Mouse (Mus musculus) liver, embryonic 11.5 days (tissue): ENCODE results near the gene Speer3. TPM values are rescaled to one million over a fixed set of nuclear protein-coding genes. Genes with fewer than 3 reads are reported as not detected.
"Not testable (repeated sequence)": the region's sequence is repeated elsewhere in the genome, so short reads cannot be mapped to it uniquely, and the experiment has no call there.

Experiments used
- ATAC-seq: fragments of 200-750 bp; cut with Nextera tagmentation; replicated peaks from 2 replicates; pipeline ENCODE4 v1.8.0; 2017; ENCODE audit warnings: moderate number of reproducible peaks, mild to moderate bottlenecking, moderate TSS enrichment, moderate library complexity; ENCODE audit not compliant: low FRiP score
- DNase-seq: peaks from one replicate; pipeline ENCODE4 v3.0.0-alpha.2; 2017; ENCODE audit warnings: low spot score
- H3K27ac ChIP-seq: fragments of 300-500 bp; sonication (generic); 2 replicates; pipeline ENCODE4 v1.5.1; 2014; ENCODE audit warnings: mild to moderate bottlenecking, low read depth, low read length, control low read depth
- H3K27me3 ChIP-seq: fragments of 300-500 bp; sonication (generic); replicated peaks from 2 replicates; pipeline ENCODE4 v1.6.1; 2014; ENCODE audit warnings: low read length, mixed read lengths; ENCODE audit not compliant: control insufficient read depth, insufficient read depth
- H3K36me3 ChIP-seq: fragments of 300-500 bp; sonication (generic); 2 replicates; pipeline ENCODE4 v1.6.1; 2014; ENCODE audit warnings: mild to moderate bottlenecking, low read length, moderate library complexity, mixed read lengths; ENCODE audit not compliant: control insufficient read depth, insufficient read depth
- H3K4me1 ChIP-seq: fragments of 300-500 bp; sonication (generic); replicated peaks from 2 replicates; pipeline ENCODE4 v1.6.1; 2014; ENCODE audit warnings: low read length, mixed read lengths; ENCODE audit not compliant: control insufficient read depth, insufficient read depth
- H3K4me2 ChIP-seq: fragments of 300-500 bp; sonication (generic); 2 replicates; pipeline ENCODE4 v1.6.1; 2014; ENCODE audit warnings: mild to moderate bottlenecking, control low read depth, moderate library complexity
- H3K4me3 ChIP-seq: fragments of 300-500 bp; sonication (generic); 2 replicates; pipeline ENCODE4 v1.5.1; 2014; ENCODE audit warnings: low read depth, low read length, control low read depth
- H3K9ac ChIP-seq: fragments of 300-500 bp; sonication (generic); 2 replicates; pipeline ENCODE4 v1.6.1; 2014; ENCODE audit warnings: low read depth, low read length, control low read depth
- H3K9me3 ChIP-seq: fragments of 300-500 bp; sonication (generic); 2 replicates; pipeline ENCODE4 v1.6.1; 2016; ENCODE audit warnings: low read length, inconsistent platforms, mixed read lengths; ENCODE audit not compliant: control insufficient read depth
- WGBS: fragments of 180-500 bp; shearing (Covaris S2); extraction: QIAGEN DNeasy Blood & Tissue Kit; methylation state at CpG from one replicate; pipeline ENCODE4 v1.1.7; 2014; 5-methylcytosine and 5-hydroxymethylcytosine counted together
- polyA plus RNA-seq: library from polyadenylated mRNA; unstranded; fragments of >200 nt; fragmentation: Nextera tagmentation; extraction: Ambion mirVana; gene quantifications from 2 replicates; pipeline ENCODE4 v1.2.1, GENCODE M21; 2014

Gene Speer3
- polyA plus RNA-seq: not detected in 2 replicates

DNA sequence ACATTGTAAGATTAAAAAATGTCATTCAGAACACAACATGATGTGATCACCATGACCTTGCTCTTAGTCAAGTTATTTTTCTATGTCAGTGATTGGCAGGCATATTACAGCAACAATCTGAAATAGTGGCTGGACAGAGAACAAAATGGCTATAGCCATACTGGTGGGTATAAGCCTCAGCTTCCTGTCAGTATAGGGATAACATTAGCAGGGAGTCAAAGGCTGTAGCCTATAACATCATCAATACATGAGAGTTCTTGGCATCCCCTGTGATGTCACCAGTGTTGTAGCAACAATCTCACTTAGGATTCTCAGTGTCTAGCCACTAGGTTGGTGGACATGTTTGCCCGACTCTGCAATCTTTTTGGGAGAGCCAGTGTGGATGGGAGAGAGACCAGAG lies at the start of gene Speer3:
Gene Speer3, plus strand, starts transcription at position 301 of the 400 bp plus-strand sequence.
- Histone ChIP-seq H3K27me3 (no peaks in the 10 kb centered on the region), H3K27ac (no peak within 1 kb of the TSS), H3K36me3 (no peaks in the 10 kb centered on the region), H3K4me3 (no peak within 1 kb of the TSS), H3K4me1 (no peaks in the 10 kb centered on the region), H3K9ac (no peak within 1 kb of the TSS), H3K4me2 (no peak within 1 kb of the TSS), H3K9me3 (no peaks in the 10 kb centered on the region)
- WGBS: 79% methylated on average over 1 of the region's 1 CpGs
- no peak for DNase-seq
- no peak for ATAC-seq

DNA sequence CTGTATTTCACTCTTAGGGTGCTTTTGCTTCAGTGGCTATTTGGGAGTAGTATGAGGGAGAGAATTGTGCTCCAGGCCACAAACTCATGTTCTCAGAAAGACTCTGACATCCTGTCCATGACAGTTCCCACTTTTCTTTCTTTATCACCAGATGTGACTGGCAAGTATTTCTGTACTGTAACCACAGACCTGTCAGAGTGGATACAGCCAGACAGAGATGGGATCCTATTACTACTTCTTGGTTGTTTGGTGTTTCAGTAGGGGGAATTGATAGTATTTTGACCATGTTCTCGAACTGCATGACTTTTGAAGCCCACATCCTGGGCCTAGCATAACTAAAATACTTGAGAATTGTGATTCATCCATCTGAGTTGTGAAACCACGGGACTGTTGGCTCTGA lies 19.1 kb downstream of the Speer3 start:
- not testable (repeated sequence) for ATAC-seq, H3K4me3 ChIP-seq, H3K9ac ChIP-seq, DNase-seq, H3K9me3 ChIP-seq, H3K36me3 ChIP-seq, H3K4me1 ChIP-seq, H3K4me2 ChIP-seq, H3K27ac ChIP-seq, H3K27me3 ChIP-seq
- 39% methylated on average over 2 of the region's 2 CpGs for WGBS

- Histone ChIP-seq H3K9ac (no peak overlapping the region), H3K4me1 (no peaks in the 10 kb centered on the region), H3K4me2 (no peak overlapping the region), H3K9me3 (no peaks in the 10 kb centered on the region), H3K27me3 (no peaks in the 10 kb centered on the region), H3K27ac (no peak overlapping the region), H3K36me3 (no peaks in the 10 kb centered on the region), H3K4me3 (no peak overlapping the region)
- no peak for ATAC-seq
- DNase-seq: no peak
Measured at GRCm38 (mm10) chr5:13825108-13825507, 33.7 kb downstream of the Speer3 start.

- Histone ChIP-seq H3K36me3 (no peaks in the 10 kb centered on the region), H3K9me3 (no peaks in the 10 kb centered on the region), H3K4me2 (no peak overlapping the region), H3K4me1 (no peaks in the 10 kb centered on the region), H3K9ac (no peak overlapping the region), H3K4me3 (no peak overlapping the region), H3K27me3 (no peaks in the 10 kb centered on the region), H3K27ac (no peak overlapping the region)
- ATAC-seq (no peak), DNase-seq (no peak)
Measured at GRCm38 (mm10) chr5:13826708-13827107, 35.3 kb downstream of the Speer3 start.

DNA sequence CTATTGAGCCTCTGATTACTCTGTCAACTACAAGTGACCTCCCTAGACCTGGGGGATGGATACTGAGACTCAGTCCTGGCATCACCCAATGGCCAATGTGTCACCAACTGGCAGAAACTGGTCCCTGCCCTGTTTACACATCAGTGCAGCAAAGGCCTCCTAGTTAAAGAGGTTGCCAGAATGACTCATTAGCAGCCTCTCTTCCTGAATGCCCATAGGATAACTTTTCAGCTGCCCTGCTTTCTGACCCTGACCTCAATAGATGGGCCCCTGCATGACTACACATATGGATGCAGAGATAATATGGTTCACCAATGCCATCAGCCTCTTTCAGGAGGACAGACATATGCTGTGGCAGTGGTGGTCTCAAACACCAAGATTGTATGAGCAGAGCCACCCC lies 52.9 kb downstream of the Speer3 start:
- DNase-seq: no peak
- Histone ChIP-seq H3K4me3 (no peak overlapping the region), H3K27ac (no peak overlapping the region), H3K27me3 (no peaks in the 10 kb centered on the region), H3K4me1 (no peaks in the 10 kb centered on the region), H3K36me3 (no peaks in the 10 kb centered on the region), H3K4me2 (no peak overlapping the region), H3K9me3 (no peaks in the 10 kb centered on the region), H3K9ac (no peak overlapping the region)
- no peak for ATAC-seq

Other genes with a start within 250 kb of the Speer3 start
- 0.34 and 0.67 TPM in 2 replicates for gene Sema3e, start 233.7 kb downstream of the Speer3 start, polyA plus RNA-seq